Mouse (Mus musculus) kidney, adult 9 months (tissue): ENCODE data around the gene Aunip.

Source experiments
- DNase-seq: peaks from one replicate; pipeline ENCODE4 v3.0.0; 2022

The Aunip gene

GRCm38 (mm10) chr4:134516981-134517380, 6.2 kb downstream of the Aunip start:
- DNase-seq: no peak

- no peak for DNase-seq
Observed at GRCm38 (mm10) chr4:134517719-134518118, 6.9 kb downstream of the Aunip start.

- DNase-seq: no peak
Observed at GRCm38 (mm10) chr4:134518541-134518940, 7.7 kb downstream of the Aunip start.

- DNase-seq: no peak
Observed at GRCm38 (mm10) chr4:134519281-134519680, 8.5 kb downstream of the Aunip start.

- DNase-seq: no peak
Observed at GRCm38 (mm10) chr4:134523447-134523846, 12.6 kb downstream of the Aunip start.

GRCm38 (mm10) chr4:134525806-134526205, 15.0 kb downstream of the Aunip start:
- DNase-seq: no peak

GRCm38 (mm10) chr4:134526220-134526619, 15.4 kb downstream of the Aunip start:
- DNase-seq: no peak

GRCm38 (mm10) chr4:134532928-134533327, 22.1 kb downstream of the Aunip start:
- no peak for DNase-seq

GRCm38 (mm10) chr4:134533421-134533820, 22.6 kb downstream of the Aunip start:
- no peak for DNase-seq

- DNase-seq: peak; percentile 64
Observed at GRCm38 (mm10) chr4:134534124-134534886, 23.5 kb downstream of the Aunip start.

GRCm38 (mm10) chr4:134534932-134535786, 24.4 kb downstream of the Aunip start, which contains the start of gene Mtfr1l:
Gene Mtfr1l, minus strand, starts transcription at chr4:134535387.
- peak; percentile 99 for DNase-seq

GRCm38 (mm10) chr4:134535787-134536151, 25.0 kb downstream of the Aunip start:
- DNase-seq: no peak

- no peak for DNase-seq
Observed at GRCm38 (mm10) chr4:134538997-134539580, 28.3 kb downstream of the Aunip start.

- DNase-seq: no peak
Observed at GRCm38 (mm10) chr4:134542726-134543125, 31.9 kb downstream of the Aunip start.

GRCm38 (mm10) chr4:134543261-134543660, 32.5 kb downstream of the Aunip start:
- peak; percentile 94 for DNase-seq

- DNase-seq: no peak
Observed at GRCm38 (mm10) chr4:134546814-134547705, 36.3 kb downstream of the Aunip start.

- DNase-seq: no peak
Observed at GRCm38 (mm10) chr4:134548169-134548938, 37.6 kb downstream of the Aunip start.

- no peak for DNase-seq
Observed at GRCm38 (mm10) chr4:134549899-134550298, 39.1 kb downstream of the Aunip start.

GRCm38 (mm10) chr4:134551494-134552316, 40.9 kb downstream of the Aunip start, which contains the start of gene Selenon:
Gene Selenon, minus strand, starts transcription at chr4:134552166.
- DNase-seq: peak; percentile 28

GRCm38 (mm10) chr4:134553631-134554030, 42.8 kb downstream of the Aunip start:
- DNase-seq: no peak
